Mouse (Mus musculus) CH12.LX (cell line): Measurements from ENCODE around the gene Asl. TPM values are rescaled to one million over a fixed set of nuclear protein-coding genes. Genes with fewer than 3 reads are reported as not detected.

Source experiments
- DNase-seq: peaks from one replicate; pipeline ENCODE4 v3.0.0-alpha.2; 2013; ENCODE audit errors: extremely low read depth
- H3K27ac ChIP-seq: 2 replicates; pipeline ENCODE4 v1.5.1; 2012; ENCODE audit warnings: low read depth, mild to moderate bottlenecking, control low read depth, moderate library complexity; ENCODE audit not compliant: insufficient read depth
- H3K27me3 ChIP-seq: replicated peaks from 2 replicates; pipeline ENCODE3; 2012; ENCODE audit warnings: inconsistent platforms
- H3K36me3 ChIP-seq, 2 experiments: replicated peaks in 1 of 2; 2 replicates each; pipeline versions ENCODE3 to v1.6.1; 2012; ENCODE audit warnings: inconsistent platforms in 1 of 2, low read length in 1 of 2, mild to moderate bottlenecking in 1 of 2, mixed read lengths in 1 of 2, moderate library complexity in 1 of 2; ENCODE audit not compliant: control insufficient read depth in 1 of 2, insufficient read depth in 1 of 2
- H3K4me1 ChIP-seq, 2 experiments: 2 replicates each; pipeline ENCODE4 v1.6.1; 2012; ENCODE audit warnings: inconsistent platforms in 1 of 2, moderate library complexity in 1 of 2; ENCODE audit not compliant: insufficient read depth in 2 of 2, control insufficient read depth in 1 of 2
- H3K4me2 ChIP-seq: 2 replicates; pipeline ENCODE4 v1.6.1; 2012; ENCODE audit warnings: low read depth, mild to moderate bottlenecking, control low read depth; ENCODE audit not compliant: poor library complexity, insufficient read depth, severe bottlenecking
- H3K4me3 ChIP-seq, 3 experiments: fragments of 150-350 bp in 1 of 3; sonication (generic) in 1 of 3; replicated peaks in 1 of 3; 2 replicates each; pipeline versions ENCODE3 to v1.5.1; 2011 to 2012; ENCODE audit warnings: low read depth in 2 of 3, low read length in 2 of 3, mild to moderate bottlenecking in 2 of 3, moderate library complexity in 2 of 3, control low read depth in 1 of 3, improper control_type of control experiment in 1 of 3, inconsistent platforms in 1 of 3, mixed read lengths in 1 of 3; ENCODE audit not compliant: poor library complexity in 1 of 3
- H3K79me2 ChIP-seq: replicated peaks from 2 replicates; pipeline ENCODE4 v1.6.1; 2012; ENCODE audit warnings: mild to moderate bottlenecking, moderate library complexity; ENCODE audit not compliant: control insufficient read depth, poor library complexity, insufficient read depth, severe bottlenecking; ENCODE audit errors: extremely low read depth
- H3K9ac ChIP-seq: 2 replicates; pipeline ENCODE4 v1.6.1; 2012; ENCODE audit warnings: low read depth, mild to moderate bottlenecking, control low read depth, moderate library complexity; ENCODE audit not compliant: insufficient read depth
- H3K9me3 ChIP-seq: replicated peaks from 2 replicates; pipeline ENCODE3; 2012; ENCODE audit warnings: low read length, inconsistent platforms, mixed read lengths
- BHLHE40 ChIP-seq: IDR thresholded peaks from 2 replicates; pipeline ENCODE4 v1.6.1; 2011; ENCODE audit warnings: mild to moderate bottlenecking, low read depth, low read length, improper control_type of control experiment
- CHD1 ChIP-seq: IDR thresholded peaks from 2 replicates; pipeline ENCODE4 v1.6.1; 2012; ENCODE audit warnings: low read depth, low read length, improper control_type of control experiment, inconsistent platforms
- CHD2 ChIP-seq: IDR thresholded peaks from 2 replicates; pipeline ENCODE4 v1.6.1; 2011; ENCODE audit warnings: low read length, improper control_type of control experiment
- EP300 ChIP-seq: IDR thresholded peaks from 2 replicates; pipeline ENCODE4 v1.6.1; 2011; ENCODE audit warnings: low read length, improper control_type of control experiment
- GABPA ChIP-seq: IDR thresholded peaks from 2 replicates; pipeline ENCODE4 v1.6.1; 2012; ENCODE audit warnings: low read depth, low read length, improper control_type of control experiment, inconsistent platforms; ENCODE audit not compliant: insufficient replicate concordance
- IRF4 ChIP-seq: IDR thresholded peaks from 2 replicates; pipeline ENCODE4 v1.6.1; 2014; ENCODE audit warnings: low read depth, mild to moderate bottlenecking, inconsistent platforms, low read length, improper control_type of control experiment
- JUN ChIP-seq: IDR thresholded peaks from 2 replicates; pipeline ENCODE4 v1.6.1; 2011; ENCODE audit warnings: low read depth, mild to moderate bottlenecking, low read length, improper control_type of control experiment, moderate library complexity; ENCODE audit not compliant: insufficient read depth
- JUND ChIP-seq: conservative IDR thresholded peaks from 2 replicates; pipeline ENCODE4 v1.6.1; 2011; ENCODE audit warnings: low read depth, low read length, improper control_type of control experiment
- MAFK ChIP-seq: IDR thresholded peaks from 2 replicates; pipeline ENCODE4 v1.6.1; 2011; ENCODE audit warnings: low read length, improper control_type of control experiment; ENCODE audit not compliant: insufficient replicate concordance
- MAZ ChIP-seq: IDR thresholded peaks from 2 replicates; pipeline ENCODE4 v1.6.1; 2012; ENCODE audit warnings: low read depth, mild to moderate bottlenecking, inconsistent platforms, low read length, improper control_type of control experiment, moderate library complexity
- MEF2A ChIP-seq: IDR thresholded peaks from 2 replicates; pipeline ENCODE4 v1.6.1; 2014; ENCODE audit warnings: low read depth, mild to moderate bottlenecking, inconsistent platforms, low read length, improper control_type of control experiment, borderline replicate concordance
- MXI1 ChIP-seq: IDR thresholded peaks from 2 replicates; pipeline ENCODE4 v1.6.1; 2011; ENCODE audit warnings: mild to moderate bottlenecking, low read depth, low read length, improper control_type of control experiment
- MYC ChIP-seq: IDR thresholded peaks from 2 replicates; pipeline ENCODE4 v1.6.1; 2011; ENCODE audit warnings: low read depth, mild to moderate bottlenecking, improper control_type of control experiment, low read length
- NELFE ChIP-seq: IDR thresholded peaks from 2 replicates; pipeline ENCODE4 v1.6.1; 2011; ENCODE audit warnings: low read depth, low read length, improper control_type of control experiment
- NRF1 ChIP-seq: IDR thresholded peaks from 2 replicates; pipeline ENCODE4 v1.6.1; 2014; ENCODE audit warnings: low read depth, mild to moderate bottlenecking, inconsistent platforms, low read length, improper control_type of control experiment, moderate library complexity
- RAD21 ChIP-seq: IDR thresholded peaks from 2 replicates; pipeline ENCODE4 v1.6.1; 2011; ENCODE audit warnings: low read depth, mild to moderate bottlenecking, low read length, improper control_type of control experiment, moderate library complexity
- SMC3 ChIP-seq: IDR thresholded peaks from 2 replicates; pipeline ENCODE4 v1.6.1; 2011; ENCODE audit warnings: low read depth, low read length, improper control_type of control experiment
- TCF12 ChIP-seq: IDR thresholded peaks from 2 replicates; pipeline ENCODE4 v1.6.1; 2014; ENCODE audit warnings: low read depth, mild to moderate bottlenecking, inconsistent platforms, low read length, improper control_type of control experiment
- USF1 ChIP-seq: IDR thresholded peaks from 2 replicates; pipeline ENCODE4 v1.6.1; 2014; ENCODE audit warnings: low read depth, mild to moderate bottlenecking, inconsistent platforms, low read length, improper control_type of control experiment
- USF2 ChIP-seq: conservative IDR thresholded peaks from 2 replicates; pipeline ENCODE4 v1.6.1; 2011; ENCODE audit warnings: low read depth, low read length, improper control_type of control experiment
- ZC3H11A ChIP-seq: IDR thresholded peaks from 2 replicates; pipeline ENCODE4 v1.6.1; 2012; ENCODE audit warnings: low read depth, mild to moderate bottlenecking, inconsistent platforms, low read length, improper control_type of control experiment
- ZKSCAN1 ChIP-seq: IDR thresholded peaks from 2 replicates; pipeline ENCODE4 v1.6.1; 2012; ENCODE audit warnings: low read depth, inconsistent platforms, low read length, improper control_type of control experiment, borderline replicate concordance
- ZNF384 ChIP-seq: IDR thresholded peaks from 2 replicates; pipeline ENCODE4 v1.6.1; 2012; ENCODE audit warnings: low read depth, low read length, improper control_type of control experiment, inconsistent platforms
- dilution Hi-C: fragments of 300-500 bp; cut with MboI; formaldehyde crosslinking; loops from 2 replicates; pipeline ENCODE4 v1.14.3; 2020; ENCODE audit warnings: low sequenced_read_pairs; ENCODE audit not compliant: extremely low pct_unique_long_range_greater_than_20kb, extremely low pct_ligation_motif_present
- in situ Hi-C: fragments of 300-500 bp; cut with MboI; formaldehyde crosslinking; loops from 3 replicates; pipeline ENCODE4 v1.14.3; 2019; ENCODE audit warnings: low sequenced_read_pairs, low pct_ligation_motif_present, low pct_unique_long_range_greater_than_20kb, mixed read lengths
- polyA plus RNA-seq: library from polyadenylated mRNA; unstranded; fragments of >175 nt; gene quantifications from 2 replicates; pipeline ENCODE4 v1.2.1, GENCODE M21; 2012; ENCODE audit warnings: low read depth; ENCODE audit not compliant: insufficient read length
- total RNA-seq, 2 experiments: library from RNA; depleted of rRNA; stranded (reverse); fragments of 300-350 nt in 1 of 2; fragments of >200 nt in 1 of 2; gene quantifications; 2 replicates each; pipeline ENCODE4 v1.2.3; 2012 to 2014

Asl gene
- total and polyA plus RNA-seq, 3 experiments: 44.8 to 70.4 (median 61.0) TPM

DNA sequence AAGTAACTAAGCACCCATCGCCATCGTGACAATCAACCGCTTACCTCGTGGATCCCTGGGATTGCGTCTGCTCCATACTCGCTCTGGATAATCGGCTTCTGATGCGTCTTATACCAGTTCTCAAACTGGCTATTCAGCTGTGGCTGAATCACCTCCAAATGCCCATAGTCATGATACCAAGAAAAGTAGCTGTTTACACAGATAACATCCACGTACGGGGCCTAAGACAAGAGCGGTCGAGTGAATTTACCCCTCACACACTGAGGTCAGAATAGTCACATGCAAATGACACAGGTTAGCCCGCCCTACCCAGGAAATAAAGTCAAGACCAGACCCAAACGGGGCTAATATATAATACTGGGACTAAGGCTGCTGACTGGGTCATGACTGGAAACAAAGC lies 35.7 kb downstream of the Asl start:
- Histone ChIP-seq H3K27me3 (no peaks in the 10 kb centered on the region), H3K9me3 (no peaks in the 10 kb centered on the region), H3K36me3 (peaks cover 81 to 95% of the 10 kb centered on the region in 2 experiments), H3K4me3 (no peak overlapping the region), H3K27ac (no peak overlapping the region), H3K4me1 (peaks cover 3 to 21% of the 10 kb centered on the region in 2 experiments; a peak in 1 of 4 replicates), H3K9ac (no peak overlapping the region), H3K79me2 (no peaks in the 10 kb centered on the region), H3K4me2 (no peak overlapping the region)
- TF ChIP-seq MXI1: no peak
- no peak for TF ChIP-seq MEF2A
- TF ChIP-seq JUND: no peak
- TF ChIP-seq USF1: no peak
- TF ChIP-seq RAD21: no peak
- no peak for TF ChIP-seq MAFK
- no peak for TF ChIP-seq SMC3
- TF ChIP-seq CHD2: no peak
- no peak for TF ChIP-seq ZC3H11A
- no peak for DNase-seq
- dilution Hi-C loops: no loop called here
- in situ Hi-C loops: no loop called here

DNA sequence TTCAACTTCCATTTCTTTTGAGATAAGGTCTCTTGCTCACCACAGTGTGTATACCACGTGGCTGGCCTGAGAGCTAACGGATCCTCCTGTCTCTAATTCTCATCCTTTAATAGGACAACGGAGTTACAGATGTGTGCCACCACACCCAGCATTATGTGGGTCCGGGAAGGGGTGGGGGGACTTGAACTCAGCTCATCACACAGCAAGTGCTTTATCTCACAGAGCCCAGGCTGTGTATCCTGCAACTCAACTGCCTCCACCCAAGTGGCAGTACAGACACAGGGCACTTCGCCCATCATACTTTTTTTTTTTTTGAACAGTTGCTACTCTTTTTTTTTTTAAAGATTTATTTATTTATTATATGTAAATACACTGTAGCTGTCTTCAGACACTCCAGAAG lies 37.1 kb downstream of the Asl start:
- H3K27ac ChIP-seq: no peak overlapping the region
- no peak overlapping the region for H3K9ac ChIP-seq
- dilution Hi-C loops: no loop called here
- DNase-seq: no peak
- no peak overlapping the region for H3K4me2 ChIP-seq
- in situ Hi-C loops: no loop called here
- peaks cover 3 to 10% of the 10 kb centered on the region in 2 experiments; a peak in 1 of 4 replicates for H3K4me1 ChIP-seq
- no peaks in the 10 kb centered on the region for H3K79me2 ChIP-seq
- H3K9me3 ChIP-seq: no peaks in the 10 kb centered on the region
- peaks cover 76 to 94% of the 10 kb centered on the region in 2 experiments for H3K36me3 ChIP-seq
- no peak overlapping the region for H3K4me3 ChIP-seq
- H3K27me3 ChIP-seq: no peaks in the 10 kb centered on the region
- TF ChIP-seq JUN (no peak), JUND (no peak), ZKSCAN1 (no peak), CHD1 (no peak), IRF4 (no peak), USF2 (no peak)

DNA sequence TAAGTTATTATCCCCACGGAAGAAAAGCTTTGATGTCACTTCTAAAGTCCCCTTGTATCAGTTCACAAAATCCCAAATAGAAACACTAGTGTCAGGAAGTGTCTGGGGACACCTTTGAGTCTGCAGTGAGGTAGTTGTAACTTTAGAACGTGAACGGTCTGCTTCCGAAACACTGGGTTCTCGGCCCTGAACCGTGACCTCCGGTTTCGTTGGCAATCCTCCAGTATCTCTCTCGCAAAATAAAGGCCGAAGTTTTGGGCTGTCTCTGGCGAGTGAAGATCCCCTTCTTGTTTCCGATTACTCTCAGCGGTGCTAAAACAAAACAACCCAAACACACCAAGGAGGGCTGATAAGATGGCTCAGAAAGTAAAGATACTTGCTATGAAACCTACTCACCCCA lies 39.7 kb downstream of the Asl start:
- peaks cover 57 to 79% of the 10 kb centered on the region in 2 experiments for H3K36me3 ChIP-seq
- no peak overlapping the region for H3K4me3 ChIP-seq
- no peak overlapping the region for H3K9ac ChIP-seq
- no peaks in the 10 kb centered on the region for H3K9me3 ChIP-seq
- in situ Hi-C loops: no loop called here
- H3K79me2 ChIP-seq: no peaks in the 10 kb centered on the region
- dilution Hi-C loops: no loop called here
- TF ChIP-seq NRF1 (no peak), MYC (no peak), BHLHE40 (no peak), MAFK (no peak), TCF12 (no peak), GABPA (no peak), MAZ (no peak), EP300 (no peak), NELFE (no peak), JUND (no peak), ZNF384 (no peak)
- no peak overlapping the region for H3K27ac ChIP-seq
- H3K4me1 ChIP-seq: peaks cover 0 to 5% of the 10 kb centered on the region in 2 experiments; a peak in 1 of 4 replicates
- no peak for DNase-seq
- H3K27me3 ChIP-seq: no peaks in the 10 kb centered on the region
- H3K4me2 ChIP-seq: no peak overlapping the region
